Mouse (Mus musculus) cortical plate, adult 2 months (tissue): ENCODE results near the gene Espn.

Experiments
- CTCF ChIP-seq: fragments of 200-500 bp; IDR thresholded peaks from 2 replicates; pipeline ENCODE4 v1.5.1; 2011; ENCODE audit warnings: mild to moderate bottlenecking, control low read depth, low read length; ENCODE audit not compliant: insufficient read depth; ENCODE audit errors: extremely low read depth
- POLR2A ChIP-seq: fragments of 200-500 bp; IDR thresholded peaks from 2 replicates; pipeline ENCODE4 v1.6.1; 2011; ENCODE audit warnings: mild to moderate bottlenecking, low read length, control low read depth; ENCODE audit not compliant: insufficient read depth; ENCODE audit errors: extremely low read depth

DNA sequence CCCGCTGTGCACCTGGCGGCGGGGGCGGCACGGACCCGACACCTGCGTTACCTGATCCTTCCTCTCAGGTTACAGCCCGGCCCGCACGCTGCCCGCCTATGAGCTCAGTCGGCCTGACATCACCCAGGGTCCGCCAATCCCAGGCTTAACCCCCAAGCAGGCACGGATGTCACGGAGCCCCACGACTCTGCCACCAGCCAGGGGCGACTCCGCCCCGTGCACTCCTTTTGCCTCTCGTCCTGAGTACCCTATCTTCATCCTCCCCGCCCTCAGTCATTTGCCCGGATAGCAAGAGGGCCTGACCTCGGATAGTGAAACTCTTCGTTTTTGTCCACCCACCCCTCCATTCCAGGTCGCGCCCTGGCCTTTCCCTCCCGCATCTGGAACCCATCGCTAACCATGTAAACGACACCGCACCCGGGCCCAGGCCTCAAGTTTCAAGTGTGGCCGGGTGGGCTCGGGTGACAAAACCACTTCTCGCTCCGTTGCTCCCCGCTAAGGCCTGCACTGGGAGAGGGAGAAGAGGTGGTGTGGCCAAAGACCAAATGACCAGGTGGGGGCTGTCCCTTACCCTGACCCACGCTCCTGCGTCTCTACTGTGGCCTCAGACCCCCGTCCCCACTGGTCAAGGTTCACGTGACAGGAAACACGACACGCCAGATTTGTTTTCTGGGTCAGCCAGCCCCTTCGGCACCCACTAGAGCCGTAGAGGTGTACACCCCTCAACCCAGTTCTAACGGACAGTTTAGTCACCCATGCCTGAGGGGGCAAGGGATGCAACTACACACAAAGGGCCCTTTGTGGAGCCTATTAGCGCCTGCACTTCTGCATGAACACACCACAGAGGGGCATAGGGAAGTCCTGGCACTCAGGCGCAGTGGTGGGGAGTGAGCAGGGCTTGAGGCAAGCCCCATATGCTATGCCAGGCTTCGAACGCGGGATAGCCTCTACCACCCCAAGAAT, 20.1 kb downstream of the Espn start:
- TF ChIP-seq CTCF, result no peak
- TF ChIP-seq POLR2A, result no peak
